Mouse (Mus musculus): ENCODE results near the gene Npw. TPM values are rescaled to one million over a fixed set of nuclear protein-coding genes. Genes with fewer than 3 reads are reported as not detected.
A peak's percentile ranks its signal among the peaks of the same experiment; 100 is the strongest.

Npw gene
- polyA plus RNA-seq (2015; fragmentation: Nextera tagmentation; extraction: Ambion mirVana) = not detected in 2 replicates

- Histone ChIP-seq H3K9ac (replicated peaks) (0 out of 2 replicates have a peak within 1 kb of the TSS, but pooled peaks have one; percentile 34), H3K9me3 (ENCODE audit: low read length) (no peaks in the 10 kb centered on the region), H3K27me3 (ENCODE audit: insufficient read depth, low read length) (peaks cover 27% of the 10 kb centered on the region), H3K27ac (ENCODE audit: low read depth) (no peak within 1 kb of the TSS), H3K4me1 (ENCODE audit: insufficient read depth) (peaks cover 12% of the 10 kb centered on the region), H3K4me2 (ENCODE audit: low read depth, low read length) (peak within 1 kb of the TSS; percentile 71), H3K4me3 (ENCODE audit: low read depth, low read length) (peak within 1 kb of the TSS; percentile 35), H3K36me3 (replicated peaks; ENCODE audit: insufficient read depth, low read length) (no peaks in the 10 kb centered on the region)
- 3% methylated on average over 46 of the region's 47 CpGs for WGBS (ENCODE audit: insufficient replicate concordance)
- TF ChIP-seq EP300 (IDR thresholded peaks at IDR 0.05; ENCODE audit: low read depth) = no peak
- no peak for TF ChIP-seq CTCF (IDR thresholded peaks at IDR 0.05; ENCODE audit: low read depth)
- ATAC-seq = peak; percentile 46; the same call in 1 of the 2 replicates
- peak; percentile 45 for DNase-seq
These were observed at the start of gene Npw for GRCm38 (mm10) chr17:24658017-24658758. Gene Npw (minus strand): TSS chr17:24658457.

GRCm38 (mm10) chr17:24707801-24708425 lies 49.7 kb upstream of the Npw start:
- WGBS (ENCODE audit: insufficient replicate concordance) = 1% methylated on average over 24 of the region's 24 CpGs
- ATAC-seq (peak; percentile 44), DNase-seq (peak; percentile 63)
- Histone ChIP-seq H3K4me2 (ENCODE audit: low read depth, low read length) (peak overlapping the region; percentile 93), H3K4me3 (ENCODE audit: low read depth, low read length) (peak overlapping the region; percentile 86), H3K9me3 (ENCODE audit: low read length) (no peaks in the 10 kb centered on the region), H3K27ac (ENCODE audit: low read depth) (peak overlapping the region; percentile 93), H3K9ac (replicated peaks) (peak overlapping the region; percentile 82), H3K36me3 (replicated peaks; ENCODE audit: insufficient read depth, low read length) (peaks cover 15% of the 10 kb centered on the region; the same call in 1 of the 2 replicates), H3K27me3 (ENCODE audit: insufficient read depth, low read length) (no peaks in the 10 kb centered on the region), H3K4me1 (ENCODE audit: insufficient read depth) (peaks cover 14% of the 10 kb centered on the region)
- 0 out of 2 replicates have a peak, but pooled peaks have one; percentile 5 for TF ChIP-seq EP300 (IDR thresholded peaks at IDR 0.05; ENCODE audit: low read depth)
- no peak for TF ChIP-seq CTCF (IDR thresholded peaks at IDR 0.05; ENCODE audit: low read depth)

GRCm38 (mm10) chr17:24706982-24707800 lies 48.9 kb upstream of the Npw start, which contains the start of gene Tbl3:
Gene Tbl3 (minus strand): TSS chr17:24707660.
- Histone ChIP-seq H3K9ac (replicated peaks) (peak within 1 kb of the TSS; percentile 82), H3K4me3 (ENCODE audit: low read depth, low read length) (peak within 1 kb of the TSS; percentile 86), H3K36me3 (replicated peaks; ENCODE audit: insufficient read depth, low read length) (peaks cover 16% of the 10 kb centered on the region; the same call in 1 of the 2 replicates), H3K4me2 (ENCODE audit: low read depth, low read length) (peak within 1 kb of the TSS; percentile 93), H3K27ac (ENCODE audit: low read depth) (peak within 1 kb of the TSS; percentile 93), H3K9me3 (ENCODE audit: low read length) (no peaks in the 10 kb centered on the region), H3K4me1 (ENCODE audit: insufficient read depth) (peaks cover 14% of the 10 kb centered on the region), H3K27me3 (ENCODE audit: insufficient read depth, low read length) (no peaks in the 10 kb centered on the region)
- DNase-seq = peak; percentile 95
- peak; percentile 92 for ATAC-seq
- WGBS (ENCODE audit: insufficient replicate concordance) = 1% methylated on average over 32 of the region's 32 CpGs
- TF ChIP-seq CTCF (IDR thresholded peaks at IDR 0.05; ENCODE audit: low read depth) = no peak
- TF ChIP-seq EP300 (IDR thresholded peaks at IDR 0.05; ENCODE audit: low read depth) = peak; percentile 48; the same call in 1 of the 2 replicates

DNA sequence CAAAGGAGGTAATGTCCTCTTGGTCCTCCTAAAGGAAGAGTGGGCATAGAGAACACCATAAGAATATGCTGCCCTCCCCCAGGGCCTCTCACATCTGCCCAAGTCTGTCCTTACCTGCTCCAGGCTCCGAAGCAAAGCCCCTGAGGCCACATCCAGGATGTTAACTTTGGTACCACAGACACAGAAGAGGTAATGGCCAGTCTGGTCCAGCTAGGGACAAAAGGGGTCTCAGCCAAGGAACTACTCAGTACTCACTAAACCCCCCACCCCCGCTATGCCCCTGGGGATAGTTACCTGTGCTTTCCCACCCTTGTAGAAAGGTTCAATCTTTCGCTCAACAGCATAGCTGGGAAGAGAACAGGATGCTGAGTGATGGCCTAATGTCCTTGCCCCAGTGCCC lies 47.6 kb upstream of the Npw start:
- no peak for ATAC-seq
- no peak overlapping the region for H3K4me2 ChIP-seq (ENCODE audit: low read depth, low read length)

DNA sequence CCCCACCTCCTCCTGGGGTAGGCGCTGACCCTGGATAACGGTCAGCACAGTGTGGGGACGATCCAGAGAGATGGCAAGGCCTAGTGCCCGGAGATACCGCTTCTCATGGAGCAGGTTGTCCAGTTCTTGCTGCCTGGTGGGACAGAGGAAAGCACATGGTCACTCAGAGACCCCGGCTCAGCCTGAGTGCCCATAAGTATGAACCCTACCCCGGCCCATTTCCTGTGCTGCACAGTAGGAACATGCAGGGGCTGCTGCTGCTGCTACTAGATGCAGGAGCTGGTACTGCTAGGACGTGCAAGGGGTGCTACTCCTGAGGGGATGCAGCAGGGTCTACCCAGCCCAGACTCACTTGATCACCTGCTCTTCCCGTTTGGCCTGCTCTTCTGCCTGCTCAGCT lies 43.0 kb upstream of the Npw start:
- Histone ChIP-seq H3K27me3 (ENCODE audit: insufficient read depth, low read length) (no peaks in the 10 kb centered on the region), H3K4me1 (ENCODE audit: insufficient read depth) (peaks cover 13% of the 10 kb centered on the region), H3K9me3 (ENCODE audit: low read length) (no peaks in the 10 kb centered on the region), H3K27ac (ENCODE audit: low read depth) (no peak overlapping the region), H3K36me3 (replicated peaks; ENCODE audit: insufficient read depth, low read length) (peaks cover 39% of the 10 kb centered on the region), H3K4me3 (ENCODE audit: low read depth, low read length) (no peak overlapping the region), H3K4me2 (ENCODE audit: low read depth, low read length) (no peak overlapping the region), H3K9ac (replicated peaks) (no peak overlapping the region)
- ATAC-seq = no peak
- WGBS (ENCODE audit: insufficient replicate concordance) = 86% methylated on average over 9 of the region's 9 CpGs
- TF ChIP-seq CTCF (IDR thresholded peaks at IDR 0.05; ENCODE audit: low read depth) = no peak
- DNase-seq = no peak

More for the DNA sequence above, 47.6 kb upstream of the Npw start:
- no peaks in the 10 kb centered on the region for H3K27me3 ChIP-seq (ENCODE audit: insufficient read depth, low read length)
- H3K27ac ChIP-seq (ENCODE audit: low read depth) = no peak overlapping the region
- H3K9me3 ChIP-seq (ENCODE audit: low read length) = no peaks in the 10 kb centered on the region
- whole genome bisulfite sequencing (ENCODE audit: insufficient replicate concordance) = 93% methylated on average over 3 of the region's 3 CpGs
- TF ChIP-seq EP300 (IDR thresholded peaks at IDR 0.05; ENCODE audit: low read depth) (no peak), CTCF (IDR thresholded peaks at IDR 0.05; ENCODE audit: low read depth) (no peak)
- H3K4me1 ChIP-seq (ENCODE audit: insufficient read depth) = peaks cover 14% of the 10 kb centered on the region
- H3K9ac ChIP-seq (replicated peaks) = no peak overlapping the region
- no peak for DNase-seq
- H3K36me3 ChIP-seq (replicated peaks; ENCODE audit: insufficient read depth, low read length) = peaks cover 28% of the 10 kb centered on the region
- H3K4me3 ChIP-seq (ENCODE audit: low read depth, low read length) = no peak overlapping the region

All from liver, postnatal 0 days (tissue).